Mouse (Mus musculus): ENCODE results near the gene Gm9970.

DNA sequence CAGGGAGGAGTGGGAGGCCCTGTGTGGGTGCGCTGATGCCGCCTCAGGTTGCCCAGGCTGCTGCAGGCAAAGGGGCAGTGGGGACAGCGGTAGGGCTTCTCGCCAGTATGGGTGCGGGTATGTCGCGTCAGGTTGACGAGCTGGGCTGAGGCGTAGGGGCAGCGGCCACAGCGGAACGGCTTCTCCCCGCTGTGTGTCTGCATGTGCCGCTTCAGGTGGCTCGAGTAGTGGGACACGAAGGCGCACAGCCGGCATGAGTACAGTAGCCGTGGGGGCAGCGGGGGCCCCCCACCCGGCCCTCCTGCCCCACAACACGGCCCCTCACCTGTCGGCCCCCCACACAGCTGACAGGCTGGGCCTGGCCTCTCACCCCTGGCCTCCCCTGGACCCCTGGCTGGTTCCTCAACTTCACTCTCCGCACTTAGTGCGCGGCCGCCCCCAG is 40.7 kb downstream of the Gm9970 start:
- TF ChIP-seq CTCF (IDR thresholded peaks at IDR 0.05; ENCODE audit: borderline replicate concordance, control insufficient read depth, extremely low read depth, insufficient read depth, low read length, poor library complexity), result no peak
- no peak for TF ChIP-seq POLR2A (IDR thresholded peaks at IDR 0.05; ENCODE audit: control insufficient read depth, extremely low read depth, insufficient read depth, low read length, poor library complexity)

Measured in thymus, adult 2 months (tissue).